Comparison of ENCODE assay signal across 10 mouse cellular contexts in the genomic region with DNA sequence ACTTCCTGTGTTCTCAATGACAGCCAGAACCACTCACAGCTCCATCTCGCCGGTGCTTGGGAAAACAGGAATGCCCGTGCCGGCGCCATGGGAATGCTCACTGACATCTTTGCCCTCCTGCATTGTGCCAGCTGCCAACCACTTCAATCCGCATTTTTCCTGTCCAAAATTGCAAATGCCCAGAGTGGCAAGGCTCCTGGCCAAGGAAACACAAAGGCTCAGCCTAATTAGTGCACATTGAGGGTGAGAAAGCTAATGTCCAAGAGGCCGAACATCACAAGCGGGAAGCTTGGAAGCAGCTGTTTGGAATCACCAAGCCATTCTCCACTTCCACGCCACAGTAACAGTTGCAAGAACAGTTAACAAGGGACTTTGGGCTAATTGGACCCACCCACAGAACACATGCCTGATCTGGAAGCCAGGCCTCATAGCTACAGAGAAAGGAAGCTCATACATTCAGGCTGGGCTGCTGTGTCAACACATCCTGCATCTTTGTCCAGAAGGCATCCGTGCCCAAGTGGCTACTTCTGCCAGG.
A peak's percentile ranks its signal among the peaks of the same experiment; 100 is the strongest.
DNase-seq lines count a peak whose midpoint lies in the region; ATAC-seq and TF ChIP-seq lines count a peak whose summit lies in the region.
"Had no signal": no experiment of that assay in that cellular context is flagged by ENCODE, and none has a peak within 500 bp of the region (broad histone marks: within the 10 kb centered on the region; RNA-seq: fewer than 3 reads in every experiment).

No protein-coding gene starts in this region.

- no peaks in the 10 kb centered on the region for H3K9me3 ChIP-seq in heart, embryonic 11.5 days (replicated peaks; ENCODE audit: control insufficient read depth, low read length)
- H3K9me3 ChIP-seq: embryonic facial prominence, embryonic 12.5 days; G1E had no signal

- H3ac ChIP-seq in myocyte (ENCODE audit: control insufficient read depth, insufficient read length) = no peak overlapping the region

- no peaks in the 10 kb centered on the region for H3K27me3 ChIP-seq in heart, embryonic 11.5 days (ENCODE audit: control insufficient read depth, insufficient read depth, low read length)
- H3K27me3 ChIP-seq in myocyte (ENCODE audit: control insufficient read depth, insufficient read depth, insufficient read length) = no peaks in the 10 kb centered on the region
- H3K27me3 ChIP-seq: embryonic facial prominence, embryonic 12.5 days had no signal

- no peak overlapping the region for H3K4me3 ChIP-seq in heart, embryonic 11.5 days (ENCODE audit: low read depth, low read length)
- no peak overlapping the region for H3K4me3 ChIP-seq in layer of hippocampus, adult 2 months
- no peak overlapping the region for H3K4me3 ChIP-seq in myocyte
- H3K4me3 ChIP-seq: embryonic facial prominence, embryonic 12.5 days had no signal

- no peak for TF ChIP-seq POLR2A in myocyte (IDR thresholded peaks at IDR 0.05; ENCODE audit: insufficient read length, low read depth)

- H3K4me2 ChIP-seq in heart, embryonic 11.5 days = no peak overlapping the region
- H3K4me2 ChIP-seq in myocyte (ENCODE audit: low read depth) = no peak overlapping the region
- H3K4me2 ChIP-seq: embryonic facial prominence, embryonic 12.5 days had no signal

- intact Hi-C loops in heart, postnatal 10 days (cut with DNase I) = no loop called here

- no peaks in the 10 kb centered on the region for H3K79me2 ChIP-seq in myocyte (ENCODE audit: control insufficient read depth, insufficient read depth)

- H3K9ac ChIP-seq in heart, embryonic 11.5 days (ENCODE audit: low read depth, low read length) = no peak overlapping the region
- H3K9ac ChIP-seq: embryonic facial prominence, embryonic 12.5 days had no signal

- no peaks in the 10 kb centered on the region for H3K36me3 ChIP-seq in heart, embryonic 11.5 days (ENCODE audit: control insufficient read depth, insufficient read depth, low read length)
- H3K36me3 ChIP-seq in myocyte (ENCODE audit: control insufficient read depth, insufficient read depth) = no peaks in the 10 kb centered on the region
- H3K36me3 ChIP-seq: embryonic facial prominence, embryonic 12.5 days; G1E had no signal

- no peak for TF ChIP-seq CTCF in layer of hippocampus, adult 2 months (conservative IDR thresholded peaks at IDR 0.05)

- peaks cover 14% of the 10 kb centered on the region for H3K4me1 ChIP-seq in heart, embryonic 11.5 days (ENCODE audit: control insufficient read depth, insufficient read depth, low read length)

- 88% methylated on average over 10 of the region's 10 CpGs for WGBS in heart, embryonic 11.5 days (ENCODE audit: insufficient replicate concordance)

- DNase-seq in heart, postnatal 10 days = peak; percentile 38 to 54
- peak; percentile 26 for DNase-seq in gastrocnemius, postnatal 25 days
- peak; percentile 15 to 75 for DNase-seq in layer of hippocampus, adult 2 months (ENCODE audit: low spot score in 2 of 2)
- DNase-seq in adrenal gland, adult 2 months = no peak
- DNase-seq in spleen, postnatal 14 days (ENCODE audit: low spot score in 2 of 2) = no peak
- no peak for DNase-seq in thymus, adult 18-20 months

- H3K27ac ChIP-seq in heart, embryonic 11.5 days (ENCODE audit: low read depth, low read length) = no peak overlapping the region
- no peak overlapping the region for H3K27ac ChIP-seq in layer of hippocampus, adult 2 months
- H3K27ac ChIP-seq: embryonic facial prominence, embryonic 12.5 days had no signal

- ATAC-seq in heart, embryonic 11.5 days (replicated peaks; ENCODE audit: insufficient number of reproducible peaks, low FRiP score, low TSS enrichment) = no peak

TF ChIP-seq in myocyte, 11 proteins besides CTCF, POLR2A, EP300 and RAD21:
- TF ChIP-seq MYOG (IDR thresholded peaks at IDR 0.05; ENCODE audit: control insufficient read depth in 1 of 3, insufficient read depth in 1 of 3, insufficient read length in 2 of 3, low read depth in 2 of 3) = peak in 2 of 3 experiments; percentile 64 to 71
- TF ChIP-seq MYOD1 (IDR thresholded peaks at IDR 0.05; ENCODE audit: control insufficient read depth in 1 of 3, insufficient read length in 2 of 3, low read depth in 2 of 3) = peak in 2 of 3 experiments; percentile 47 to 67
- TF ChIP-seq TCF12 (IDR thresholded peaks at IDR 0.05; ENCODE audit: insufficient read depth, poor library complexity, severe bottlenecking) = no peak
TF ChIP-seq in myocyte: peak in this region for 2.

Comparison
In these comparisons a context has a peak if more than half of its experiments do, and no peak if none do; other contexts are left out.
1. DNase-seq: peak in heart, postnatal 10 days (2 of 2), gastrocnemius, postnatal 25 days (single experiment) and layer of hippocampus, adult 2 months (2 of 2); none in adrenal gland, adult 2 months (single experiment), spleen, postnatal 14 days (0 of 2) and thymus, adult 18-20 months (0 of 2).